In genomic region chr16:88294209-88294608, GRCm38 (mm10) we compare ENCODE assay signal across 19 mouse cellular contexts. TPM values are rescaled to one million over a fixed set of nuclear protein-coding genes. Genes with fewer than 3 reads are reported as not detected.
DNase-seq lines count a peak whose midpoint lies in the region; ATAC-seq and TF ChIP-seq lines count a peak whose summit lies in the region.
"Had no signal": no experiment of that assay in that cellular context is flagged by ENCODE, and none has a peak within 500 bp of the region (broad histone marks: within the 10 kb centered on the region; RNA-seq: fewer than 3 reads in every experiment).

No protein-coding gene starts in this region.

- H3K27ac ChIP-seq in intestine, postnatal 0 days (ENCODE audit: low read depth, low read length): no peak overlapping the region
- no peak overlapping the region for H3K27ac ChIP-seq in intestine, embryonic 15.5 days
- H3K27ac ChIP-seq in midbrain, embryonic 14.5 days (replicated peaks; ENCODE audit: low read depth, low read length): no peak overlapping the region
- no peak overlapping the region for H3K27ac ChIP-seq in midbrain, embryonic 16.5 days (ENCODE audit: low read length)
- H3K27ac ChIP-seq: gastrocnemius, adult 2 months; limb, embryonic 15.5 days had no signal

- no peak overlapping the region for H3K9ac ChIP-seq in intestine, postnatal 0 days (ENCODE audit: low read depth, low read length)
- no peak overlapping the region for H3K9ac ChIP-seq in intestine, embryonic 15.5 days
- no peak overlapping the region for H3K9ac ChIP-seq in midbrain, embryonic 14.5 days (replicated peaks; ENCODE audit: low read length)
- H3K9ac ChIP-seq in midbrain, embryonic 16.5 days (ENCODE audit: low read depth, low read length): no peak overlapping the region
- H3K9ac ChIP-seq: limb, embryonic 15.5 days had no signal

- ATAC-seq in intestine, postnatal 0 days: no peak
- no peak for ATAC-seq in intestine, embryonic 15.5 days
- ATAC-seq in midbrain, embryonic 14.5 days (ENCODE audit: low FRiP score, low TSS enrichment): no peak
- no peak for ATAC-seq in midbrain, embryonic 16.5 days
- ATAC-seq: CD4-positive, CD25-positive, alpha-beta regulatory T cell, adult 4 months had no signal

- H3K9me3 ChIP-seq in intestine, postnatal 0 days (ENCODE audit: control insufficient read depth): no peaks in the 10 kb centered on the region
- no peaks in the 10 kb centered on the region; the same call in 1 of the 2 replicates for H3K9me3 ChIP-seq in intestine, embryonic 15.5 days
- H3K9me3 ChIP-seq in midbrain, embryonic 14.5 days (ENCODE audit: control insufficient read depth, low read length): no peaks in the 10 kb centered on the region
- H3K9me3 ChIP-seq in midbrain, embryonic 16.5 days (replicated peaks; ENCODE audit: control insufficient read depth, low read length, poor library complexity, severe bottlenecking): no peaks in the 10 kb centered on the region
- H3K9me3 ChIP-seq: limb, embryonic 15.5 days had no signal

- H3K4me2 ChIP-seq in intestine, postnatal 0 days (replicated peaks; ENCODE audit: low read depth): no peak overlapping the region
- H3K4me2 ChIP-seq in intestine, embryonic 15.5 days (replicated peaks): no peak overlapping the region
- H3K4me2 ChIP-seq in midbrain, embryonic 14.5 days (ENCODE audit: low read length): no peak overlapping the region
- H3K4me2 ChIP-seq in midbrain, embryonic 16.5 days (ENCODE audit: low read length): no peak overlapping the region
- H3K4me2 ChIP-seq: limb, embryonic 15.5 days had no signal

- H3K4me3 ChIP-seq in intestine, postnatal 0 days (ENCODE audit: low read depth, low read length): no peak overlapping the region
- no peak overlapping the region for H3K4me3 ChIP-seq in intestine, embryonic 15.5 days (replicated peaks)
- H3K4me3 ChIP-seq in midbrain, embryonic 14.5 days (replicated peaks; ENCODE audit: low read depth, low read length): no peak overlapping the region
- H3K4me3 ChIP-seq in midbrain, embryonic 16.5 days (ENCODE audit: low read depth, low read length): no peak overlapping the region
- H3K4me3 ChIP-seq: erythroblast, embryonic 14.5 days; gastrocnemius, adult 2 months; limb, embryonic 15.5 days had no signal

- H3K4me1 ChIP-seq in intestine, postnatal 0 days (replicated peaks; ENCODE audit: control insufficient read depth, insufficient read depth, low read length): no peaks in the 10 kb centered on the region
- peaks cover 3% of the 10 kb centered on the region; the same call in 1 of the 2 replicates for H3K4me1 ChIP-seq in intestine, embryonic 15.5 days (replicated peaks)
- H3K4me1 ChIP-seq in midbrain, embryonic 14.5 days (ENCODE audit: control insufficient read depth, insufficient read depth, low read length): 0 out of 2 replicates have a peak, but pooled peaks cover 5% of the 10 kb centered on the region
- H3K4me1 ChIP-seq in midbrain, embryonic 16.5 days (ENCODE audit: control insufficient read depth, insufficient read depth, low read length): peaks cover 3% of the 10 kb centered on the region

- DNase-seq in embryo, embryonic 10 days (ENCODE audit: low spot score): peak; percentile 10
- DNase-seq in embryo, embryonic 9.5 days (ENCODE audit: extremely low spot score): no peak
- peak; percentile 65 for DNase-seq in midbrain, embryonic 14.5 days
- DNase-seq in thymus, postnatal 36 days: no peak
- no peak for DNase-seq in ovary, postnatal 14 days (ENCODE audit: low spot score)
- DNase-seq: adrenal gland, postnatal 14 days; cerebellum, adult 8-10 months; gastrocnemius, adult 2 months; heart, adult 11 months; kidney, adult 2 months; kidney, postnatal 36 days; right cerebral cortex, postnatal 14 days; thymus, postnatal 25 days had no signal

- TF ChIP-seq CTCF in intestine, postnatal 0 days (IDR thresholded peaks at IDR 0.05; ENCODE audit: low read depth): peak; percentile 67

- H3K36me3 ChIP-seq in intestine, postnatal 0 days (ENCODE audit: control insufficient read depth, insufficient read depth): no peaks in the 10 kb centered on the region
- no peaks in the 10 kb centered on the region for H3K36me3 ChIP-seq in intestine, embryonic 15.5 days
- H3K36me3 ChIP-seq in midbrain, embryonic 14.5 days (ENCODE audit: control insufficient read depth, insufficient read depth, low read length): no peaks in the 10 kb centered on the region
- no peaks in the 10 kb centered on the region for H3K36me3 ChIP-seq in midbrain, embryonic 16.5 days (ENCODE audit: control insufficient read depth, insufficient read depth, low read length)
- H3K36me3 ChIP-seq: limb, embryonic 15.5 days had no signal

- peaks cover 11% of the 10 kb centered on the region for H3K27me3 ChIP-seq in intestine, postnatal 0 days (replicated peaks; ENCODE audit: control insufficient read depth, insufficient read depth, low read length)
- H3K27me3 ChIP-seq in intestine, embryonic 15.5 days (replicated peaks): peaks cover 12% of the 10 kb centered on the region
- H3K27me3 ChIP-seq in midbrain, embryonic 14.5 days (ENCODE audit: control insufficient read depth, insufficient read depth, low read length): no peaks in the 10 kb centered on the region
- H3K27me3 ChIP-seq in midbrain, embryonic 16.5 days (ENCODE audit: control insufficient read depth, insufficient read depth, low read depth, low read length): no peaks in the 10 kb centered on the region; the same call in 1 of the 2 replicates

- 54% methylated on average over 3 of the region's 3 CpGs for WGBS in intestine, postnatal 0 days
- WGBS in intestine, embryonic 15.5 days: 58% methylated on average over 3 of the region's 3 CpGs
- 45% methylated on average over 3 of the region's 3 CpGs for WGBS in midbrain, embryonic 14.5 days
- 55% methylated on average over 3 of the region's 3 CpGs for WGBS in midbrain, embryonic 16.5 days

RNA-seq across cellular contexts. Expression of gene Grik1, which starts 4.1 kb away (rescaled TPM):
- 0.52 and 0.54 TPM in 2 replicates for polyA plus RNA-seq in intestine, postnatal 0 days (2015; fragmentation: Nextera tagmentation; extraction: Ambion mirVana)
- 1.4 and 1.5 TPM in 2 replicates for polyA plus RNA-seq in intestine, embryonic 15.5 days (2015; fragmentation: Nextera tagmentation; extraction: Ambion mirVana)
- polyA plus RNA-seq in midbrain, embryonic 14.5 days (2014; fragmentation: Nextera tagmentation; extraction: Ambion mirVana): 26.1 and 26.7 TPM in 2 replicates
- polyA plus RNA-seq in midbrain, embryonic 16.5 days (2015; fragmentation: Nextera tagmentation; extraction: Ambion mirVana): 32.9 and 37.0 TPM in 2 replicates
- polyA plus RNA-seq: CD4-positive, CD25-positive, alpha-beta regulatory T cell, adult 4 months; erythroblast, embryonic 14.5 days had no signal

Comparison
In these comparisons a context has a peak if more than half of its experiments do, and no peak if none do; other contexts are left out.
1. DNase-seq: peak in embryo, embryonic 10 days (single experiment) and midbrain, embryonic 14.5 days (single experiment); none in embryo, embryonic 9.5 days (single experiment), thymus, postnatal 36 days (0 of 2) and ovary, postnatal 14 days (single experiment).
2. RNA of gene Grik1, which starts 4.1 kb away (polyA plus RNA-seq): 32.9 to 37.0 TPM in midbrain, embryonic 16.5 days and 26.1 to 26.7 TPM in midbrain, embryonic 14.5 days; 1.4 to 1.5 TPM in intestine, embryonic 15.5 days and 0.52 to 0.54 TPM in intestine, postnatal 0 days; every median in the first group is over 10 times any median in the second.